Mouse (Mus musculus) lung, adult 18-20 months (tissue): ENCODE results near the gene Nfix.

ENCODE experiments used
- DNase-seq, 2 experiments: peaks; one replicate each; pipeline ENCODE4 v3.0.0; 2022; ENCODE audit warnings: mixed read lengths in 2 of 2

Nfix gene

GRCm38 (mm10) chr8:84760405-84760805, 39.7 kb downstream of the Nfix start:
- no peak for DNase-seq

GRCm38 (mm10) chr8:84759718-84760117, 40.4 kb downstream of the Nfix start:
- no peak for DNase-seq

- DNase-seq = peak; percentile 68 to 73
Observed at GRCm38 (mm10) chr8:84759126-84759525, 41.0 kb downstream of the Nfix start.

- no peak for DNase-seq
Observed at GRCm38 (mm10) chr8:84758308-84758707, 41.8 kb downstream of the Nfix start.

- no peak for DNase-seq
Observed at GRCm38 (mm10) chr8:84757501-84757900, 42.6 kb downstream of the Nfix start.

GRCm38 (mm10) chr8:84752734-84753582, 47.2 kb downstream of the Nfix start:
- no peak for DNase-seq

GRCm38 (mm10) chr8:84749519-84749918, 50.6 kb downstream of the Nfix start:
- no peak for DNase-seq

- DNase-seq = no peak
Observed at GRCm38 (mm10) chr8:84745032-84745925, 54.9 kb downstream of the Nfix start.

- DNase-seq = peak; percentile 81 to 89
Observed at GRCm38 (mm10) chr8:84743517-84744420, 56.4 kb downstream of the Nfix start.

GRCm38 (mm10) chr8:84743054-84743415, 57.1 kb downstream of the Nfix start:
- DNase-seq = no peak

- peak in 1 of 2 experiments; percentile 60 for DNase-seq
Observed at GRCm38 (mm10) chr8:84742171-84743053, 57.7 kb downstream of the Nfix start.

- DNase-seq = no peak
Observed at GRCm38 (mm10) chr8:84740895-84741843, 59.0 kb downstream of the Nfix start.

GRCm38 (mm10) chr8:84739401-84739742, 60.8 kb downstream of the Nfix start:
- no peak for DNase-seq

- no peak for DNase-seq
Observed at GRCm38 (mm10) chr8:84738715-84739400, 61.3 kb downstream of the Nfix start.

GRCm38 (mm10) chr8:84738266-84738665, 61.9 kb downstream of the Nfix start:
- no peak for DNase-seq

- peak; percentile 79 to 85 for DNase-seq
Observed at GRCm38 (mm10) chr8:84737608-84738007, 62.5 kb downstream of the Nfix start.

- DNase-seq = no peak
Observed at GRCm38 (mm10) chr8:84736521-84736920, 63.6 kb downstream of the Nfix start.

GRCm38 (mm10) chr8:84735597-84735996, 64.5 kb downstream of the Nfix start:
- no peak for DNase-seq

- DNase-seq = no peak
Observed at GRCm38 (mm10) chr8:84734680-84735079, 65.5 kb downstream of the Nfix start.

GRCm38 (mm10) chr8:84733959-84734358, 66.2 kb downstream of the Nfix start:
- DNase-seq = no peak
